Mouse (Mus musculus) hindbrain, embryonic 15.5 days (tissue): ENCODE results near the gene Ezh1. TPM values are rescaled to one million over a fixed set of nuclear protein-coding genes. Genes with fewer than 3 reads are reported as not detected.

Experiments
- ATAC-seq: fragments of 200-750 bp; cut with Nextera tagmentation; 2 replicates; pipeline ENCODE4 v1.8.0; 2017; ENCODE audit warnings: low read depth, moderate number of reproducible peaks, moderate TSS enrichment; ENCODE audit not compliant: low FRiP score
- H3K27ac ChIP-seq: fragments of 300-500 bp; sonication (generic); replicated peaks from 2 replicates; pipeline ENCODE4 v1.5.1; 2015; ENCODE audit warnings: mild to moderate bottlenecking, inconsistent platforms
- H3K27me3 ChIP-seq: fragments of 300-500 bp; sonication (generic); 2 replicates; pipeline ENCODE4 v1.6.1; 2015; ENCODE audit warnings: control low read depth, inconsistent platforms
- H3K36me3 ChIP-seq: fragments of 300-500 bp; sonication (generic); 2 replicates; pipeline ENCODE4 v1.6.1; 2015; ENCODE audit warnings: control low read depth, inconsistent platforms
- H3K4me1 ChIP-seq: fragments of 300-500 bp; sonication (generic); replicated peaks from 2 replicates; pipeline ENCODE4 v1.6.1; 2015; ENCODE audit warnings: control low read depth, inconsistent platforms
- H3K4me2 ChIP-seq: fragments of 300-500 bp; sonication (generic); 2 replicates; pipeline ENCODE4 v1.6.1; 2015; ENCODE audit warnings: moderate library complexity, mild to moderate bottlenecking, inconsistent platforms
- H3K4me3 ChIP-seq: fragments of 300-500 bp; sonication (generic); 2 replicates; pipeline ENCODE4 v1.5.1; 2015; ENCODE audit warnings: mild to moderate bottlenecking, inconsistent platforms
- H3K9ac ChIP-seq: fragments of 300-500 bp; sonication (generic); 2 replicates; pipeline ENCODE4 v1.6.1; 2015; ENCODE audit warnings: inconsistent platforms
- H3K9me3 ChIP-seq: fragments of 300-500 bp; sonication (generic); 2 replicates; pipeline ENCODE4 v1.6.1; 2016; ENCODE audit warnings: control low read depth, inconsistent platforms
- WGBS: fragments of 180-500 bp; shearing (Covaris S2); methylation state at CpG from one replicate; pipeline ENCODE4 v1.1.7; 2015; 5-methylcytosine and 5-hydroxymethylcytosine counted together
- polyA plus RNA-seq: library from polyadenylated mRNA; unstranded; fragments of >200 nt; fragmentation: Nextera tagmentation; extraction: Ambion mirVana; gene quantifications from 2 replicates; pipeline ENCODE4 v1.2.1, GENCODE M21; 2015

Gene Ezh1
- polyA plus RNA-seq, 1 experiment from 2014 or later: 27.4 TPM

- Histone ChIP-seq H3K27ac (no peak overlapping the region), H3K4me1 (peaks cover 52% of the 10 kb centered on the region), H3K36me3 (peaks cover 22% of the 10 kb centered on the region), H3K9me3 (no peaks in the 10 kb centered on the region), H3K9ac (peak overlapping the region; percentile 68; the same call in 1 of the 2 replicates), H3K4me2 (peak overlapping the region; percentile 81), H3K4me3 (peak overlapping the region; percentile 82), H3K27me3 (peaks cover 43% of the 10 kb centered on the region)
- 16% methylated on average over 17 of the region's 17 CpGs for WGBS
- ATAC-seq: no peak
These were observed 56.8 kb downstream of the Ezh1 start for GRCm38 (mm10) chr11:101169301-101170107.

GRCm38 (mm10) chr11:101168301-101168980 lies 57.8 kb downstream of the Ezh1 start:
- Histone ChIP-seq H3K9ac (no peak overlapping the region), H3K27ac (no peak overlapping the region), H3K9me3 (no peaks in the 10 kb centered on the region), H3K4me3 (no peak overlapping the region), H3K4me1 (peaks cover 49% of the 10 kb centered on the region), H3K36me3 (peaks cover 22% of the 10 kb centered on the region), H3K27me3 (peaks cover 53% of the 10 kb centered on the region), H3K4me2 (peak overlapping the region; percentile 81)
- ATAC-seq: no peak
- WGBS: 73% methylated on average over 18 of the region's 18 CpGs

GRCm38 (mm10) chr11:101167963-101168300 lies 58.3 kb downstream of the Ezh1 start:
- H3K4me2 ChIP-seq: no peak overlapping the region
- peaks cover 44% of the 10 kb centered on the region for H3K4me1 ChIP-seq

DNA sequence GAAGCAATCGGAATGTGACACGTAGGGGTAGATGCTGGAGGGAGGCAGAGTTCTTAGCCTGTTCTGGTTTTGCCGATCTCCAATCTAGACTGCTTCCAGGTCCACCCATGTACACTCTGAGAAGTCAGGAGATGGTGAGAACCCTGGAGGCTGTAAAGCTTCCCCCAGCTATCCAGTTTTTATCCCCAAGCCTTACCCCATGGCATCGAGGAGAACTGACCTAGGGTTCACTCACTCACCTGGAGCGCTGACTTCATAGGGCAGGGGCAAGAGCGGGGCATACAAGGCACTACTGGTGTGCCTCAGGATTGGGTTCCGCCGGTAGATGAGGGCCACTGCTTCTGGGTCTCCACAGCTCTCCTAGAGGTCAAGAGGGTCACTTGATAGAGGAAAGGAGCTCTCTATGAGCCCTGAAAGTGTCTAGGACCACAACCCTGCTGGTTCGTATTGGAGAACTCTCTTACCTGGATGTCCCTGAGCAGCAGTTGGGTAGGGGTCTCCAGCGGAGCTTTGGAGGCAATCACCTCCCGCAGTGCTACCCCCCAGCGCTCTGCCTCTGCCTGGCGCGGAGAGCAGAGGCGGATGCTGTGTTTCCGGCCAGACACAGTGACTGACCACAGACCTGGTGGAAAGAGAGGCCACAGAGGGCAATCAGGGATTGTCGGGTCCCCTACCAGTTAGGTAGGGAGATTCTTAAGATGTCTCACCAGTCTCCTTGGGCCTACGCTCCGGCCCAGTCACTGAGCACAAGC lies 58.9 kb downstream of the Ezh1 start:
- Histone ChIP-seq H3K9ac (no peak overlapping the region), H3K4me1 (peaks cover 40% of the 10 kb centered on the region), H3K36me3 (peaks cover 22% of the 10 kb centered on the region), H3K27ac (no peak overlapping the region), H3K27me3 (peaks cover 62% of the 10 kb centered on the region), H3K4me3 (no peak overlapping the region), H3K9me3 (no peaks in the 10 kb centered on the region), H3K4me2 (no peak overlapping the region)
- WGBS: 64% methylated on average over 19 of the region's 19 CpGs
- ATAC-seq: no peak

More at GRCm38 (mm10) chr11:101167963-101168300, 58.3 kb downstream of the Ezh1 start:
- no peak overlapping the region for H3K4me3 ChIP-seq
- WGBS: 52% methylated on average over 8 of the region's 8 CpGs
- H3K27ac ChIP-seq: no peak overlapping the region
- H3K36me3 ChIP-seq: peaks cover 22% of the 10 kb centered on the region
- H3K9ac ChIP-seq: no peak overlapping the region
- no peak for ATAC-seq
- no peaks in the 10 kb centered on the region for H3K9me3 ChIP-seq
- H3K27me3 ChIP-seq: peaks cover 58% of the 10 kb centered on the region

DNA sequence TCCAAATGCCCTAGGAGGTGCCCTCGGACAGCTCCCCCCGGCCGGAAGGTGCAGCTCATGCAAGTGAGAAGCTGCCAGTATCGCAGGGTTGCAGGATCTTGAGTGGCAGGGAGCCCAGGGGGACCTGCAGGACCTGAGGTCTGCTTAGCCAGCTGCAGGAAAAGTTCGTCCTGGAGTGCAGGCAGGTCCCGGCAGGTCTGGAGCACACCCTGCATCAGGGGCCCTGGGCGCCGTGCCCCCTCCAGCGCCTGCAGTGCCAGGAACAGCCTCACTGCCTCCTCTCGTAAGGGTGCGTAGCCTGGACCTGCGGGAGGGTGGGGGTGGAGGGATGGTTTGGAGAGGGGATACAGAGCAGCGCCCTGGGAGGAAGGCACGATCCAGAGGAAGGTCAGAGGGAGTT lies 59.9 kb downstream of the Ezh1 start:
- Histone ChIP-seq H3K9me3 (no peaks in the 10 kb centered on the region), H3K36me3 (peaks cover 28% of the 10 kb centered on the region), H3K4me1 (peaks cover 31% of the 10 kb centered on the region), H3K27me3 (peaks cover 62% of the 10 kb centered on the region), H3K27ac (no peak overlapping the region), H3K4me3 (no peak overlapping the region), H3K9ac (no peak overlapping the region), H3K4me2 (no peak overlapping the region)
- 60% methylated on average over 14 of the region's 14 CpGs for WGBS
- ATAC-seq: no peak

DNA sequence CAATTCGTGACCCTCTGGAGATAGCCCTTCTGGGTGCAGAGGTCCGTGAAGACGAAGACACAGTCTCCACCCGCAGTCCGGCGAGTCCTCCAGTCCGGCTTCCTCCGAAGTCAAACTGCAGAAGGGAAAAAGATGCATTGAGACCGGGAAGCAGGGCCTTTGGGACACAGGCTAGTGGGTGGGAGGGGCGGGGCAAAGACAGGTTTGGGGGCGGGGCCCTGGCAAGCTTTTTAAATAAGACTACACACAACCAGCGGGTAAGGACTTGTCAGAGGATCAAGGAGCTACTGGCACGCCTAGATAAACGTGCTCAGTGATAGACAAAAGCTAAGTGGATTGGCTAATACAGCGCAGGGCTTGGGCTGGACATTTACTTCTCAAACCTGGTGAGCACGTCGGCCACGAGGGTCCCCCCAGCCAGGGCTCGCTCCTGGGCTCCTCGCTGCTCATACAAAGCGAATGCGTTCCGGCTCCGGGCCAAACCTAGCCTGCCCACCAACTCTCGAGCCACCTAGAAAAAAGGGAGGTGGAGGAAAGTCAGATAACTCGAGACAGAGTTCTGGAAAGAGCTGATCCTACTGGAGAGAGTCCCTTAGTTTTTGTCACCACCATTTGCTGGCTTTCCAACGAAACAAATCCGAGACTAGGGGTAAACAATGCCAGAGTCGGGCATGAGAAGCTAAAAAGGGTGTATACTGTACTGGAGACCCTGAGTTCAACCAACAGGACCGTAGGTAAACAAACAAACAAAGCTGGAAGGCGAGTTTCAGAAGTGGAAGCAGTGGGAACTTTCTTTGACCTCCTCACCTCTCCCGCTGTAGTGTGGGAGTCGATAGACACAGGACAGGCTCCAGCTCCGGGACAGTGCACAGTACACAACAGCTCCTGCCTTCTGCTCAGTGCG lies 61.3 kb downstream of the Ezh1 start:
- 28% methylated on average over 35 of the region's 35 CpGs for WGBS
- Histone ChIP-seq H3K4me3 (no peak overlapping the region), H3K27me3 (peaks cover 62% of the 10 kb centered on the region), H3K27ac (no peak overlapping the region), H3K9ac (no peak overlapping the region), H3K4me2 (peak overlapping the region; percentile 44), H3K4me1 (peaks cover 23% of the 10 kb centered on the region), H3K36me3 (peaks cover 28% of the 10 kb centered on the region), H3K9me3 (no peaks in the 10 kb centered on the region)
- no peak for ATAC-seq

GRCm38 (mm10) chr11:101164351-101164665 lies 62.0 kb downstream of the Ezh1 start:
- H3K27ac ChIP-seq: no peak overlapping the region
- H3K4me1 ChIP-seq: peaks cover 17% of the 10 kb centered on the region
- no peak for ATAC-seq
- H3K9ac ChIP-seq: no peak overlapping the region
- 14% methylated on average over 21 of the region's 21 CpGs for WGBS
- peak overlapping the region; percentile 21 for H3K4me3 ChIP-seq
- peaks cover 59% of the 10 kb centered on the region for H3K27me3 ChIP-seq
- H3K4me2 ChIP-seq: peak overlapping the region; percentile 44
- no peaks in the 10 kb centered on the region for H3K9me3 ChIP-seq
- peaks cover 28% of the 10 kb centered on the region for H3K36me3 ChIP-seq

- H3K9ac ChIP-seq: no peak overlapping the region
- no peak for ATAC-seq
- WGBS: 19% methylated on average over 48 of the region's 49 CpGs
- peaks cover 11% of the 10 kb centered on the region for H3K4me1 ChIP-seq
- H3K27ac ChIP-seq: no peak overlapping the region
- H3K4me3 ChIP-seq: peak overlapping the region; percentile 21
- H3K4me2 ChIP-seq: peak overlapping the region; percentile 44
- H3K9me3 ChIP-seq: no peaks in the 10 kb centered on the region
- H3K36me3 ChIP-seq: peaks cover 28% of the 10 kb centered on the region
- H3K27me3 ChIP-seq: peaks cover 59% of the 10 kb centered on the region
These were observed 62.5 kb downstream of the Ezh1 start for GRCm38 (mm10) chr11:101163476-101164350.

DNA sequence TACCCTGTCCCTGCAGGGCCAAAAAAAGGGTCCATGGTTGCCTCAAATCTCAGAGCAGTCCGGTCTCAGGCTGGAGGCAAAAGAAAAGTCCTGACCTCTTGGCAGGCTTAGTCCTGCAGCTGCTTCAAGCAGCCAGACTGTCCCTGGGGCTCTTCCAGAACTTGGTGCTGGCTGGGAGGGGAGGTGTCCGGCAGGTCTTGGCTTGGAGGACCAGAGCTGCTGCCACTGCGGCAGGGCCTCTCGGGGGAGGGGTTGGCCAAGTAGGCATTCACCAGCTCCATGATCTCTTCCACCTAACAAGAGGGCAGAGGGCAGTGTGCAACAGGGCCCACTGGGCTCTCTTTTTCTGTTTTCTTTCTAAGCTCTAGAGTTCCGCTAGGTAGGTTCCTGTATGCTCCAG lies 63.5 kb downstream of the Ezh1 start:
- H3K4me3 ChIP-seq: no peak overlapping the region
- ATAC-seq: no peak; the same call in 1 of the 2 replicates
- peaks cover 8% of the 10 kb centered on the region; the same call in 1 of the 2 replicates for H3K4me1 ChIP-seq
- H3K9me3 ChIP-seq: no peaks in the 10 kb centered on the region
- H3K36me3 ChIP-seq: peaks cover 32% of the 10 kb centered on the region
- H3K9ac ChIP-seq: no peak overlapping the region
- WGBS: 41% methylated on average over 5 of the region's 5 CpGs
- peaks cover 51% of the 10 kb centered on the region for H3K27me3 ChIP-seq
- no peak overlapping the region for H3K4me2 ChIP-seq
- H3K27ac ChIP-seq: no peak overlapping the region

DNA sequence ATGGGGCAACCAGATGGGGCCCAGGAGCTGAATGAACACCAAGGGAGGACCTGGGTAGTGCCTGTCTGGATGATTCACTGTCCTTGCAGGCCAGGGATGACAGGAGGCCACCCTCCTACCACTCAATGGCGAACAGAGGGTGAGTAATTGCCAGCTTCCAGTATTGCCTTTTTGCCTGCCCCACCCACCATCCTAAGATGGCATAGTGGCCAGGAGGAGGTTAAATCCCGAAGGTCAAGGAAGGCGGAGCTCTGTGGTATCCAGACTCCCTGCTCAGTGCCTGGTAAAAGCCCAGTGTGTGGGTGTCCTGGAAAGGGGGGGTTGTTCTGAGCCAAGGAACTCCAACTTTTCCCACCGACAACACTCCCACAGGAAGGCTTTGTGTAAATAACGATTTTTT lies 64.0 kb downstream of the Ezh1 start:
- H3K27me3 ChIP-seq: peaks cover 46% of the 10 kb centered on the region
- peaks cover 27% of the 10 kb centered on the region for H3K36me3 ChIP-seq
- H3K4me3 ChIP-seq: no peak overlapping the region
- no peak overlapping the region for H3K27ac ChIP-seq
- 56% methylated on average over 5 of the region's 5 CpGs for WGBS
- H3K4me2 ChIP-seq: no peak overlapping the region
- ATAC-seq: no peak; the same call in 1 of the 2 replicates
- H3K9ac ChIP-seq: no peak overlapping the region
- peaks cover 8% of the 10 kb centered on the region; the same call in 1 of the 2 replicates for H3K4me1 ChIP-seq
- no peaks in the 10 kb centered on the region for H3K9me3 ChIP-seq
